Mouse (Mus musculus) testis, adult 2 months (tissue): ENCODE results near the gene Pla2g12a.

Experiments
- CTCF ChIP-seq: fragments of 200-500 bp; IDR thresholded peaks from 2 replicates; pipeline ENCODE4 v1.5.1; 2012; ENCODE audit warnings: low read depth, mild to moderate bottlenecking, inconsistent platforms, low read length, moderate library complexity; ENCODE audit not compliant: control insufficient read depth, insufficient read depth, insufficient replicate concordance
- POLR2A ChIP-seq: fragments of 200-500 bp; IDR thresholded peaks from 2 replicates; pipeline ENCODE4 v1.6.1; 2012; ENCODE audit warnings: low read depth, mild to moderate bottlenecking, inconsistent platforms, low read length, moderate library complexity; ENCODE audit not compliant: control insufficient read depth

- TF ChIP-seq CTCF (no peak), POLR2A (no peak)
Measured at GRCm38 (mm10) chr3:129877327-129877726, 1.1 kb upstream of the Pla2g12a start.
